Mouse (Mus musculus) liver, embryonic 13.5 days (tissue): Measurements from ENCODE around the gene Arhgef12. TPM values are rescaled to one million over a fixed set of nuclear protein-coding genes. Genes with fewer than 3 reads are reported as not detected.

Experiments used
- ATAC-seq: fragments of 200-750 bp; cut with Nextera tagmentation; 2 replicates; pipeline ENCODE4 v1.8.0; 2017; ENCODE audit warnings: low read depth, mild to moderate bottlenecking, moderate number of reproducible peaks, moderate library complexity
- DNase-seq: peaks from one replicate; pipeline ENCODE4 v3.0.0; 2022
- H3K27ac ChIP-seq: fragments of 300-500 bp; sonication (generic); 2 replicates; pipeline ENCODE4 v1.5.1; 2015; ENCODE audit warnings: moderate library complexity, mild to moderate bottlenecking, inconsistent platforms
- H3K27me3 ChIP-seq: fragments of 300-500 bp; sonication (generic); 2 replicates; pipeline ENCODE4 v1.6.1; 2015; ENCODE audit warnings: mild to moderate bottlenecking, inconsistent platforms
- H3K36me3 ChIP-seq: fragments of 300-500 bp; sonication (generic); 2 replicates; pipeline ENCODE4 v1.6.1; 2015; ENCODE audit warnings: mild to moderate bottlenecking, inconsistent platforms
- H3K4me1 ChIP-seq: fragments of 300-500 bp; sonication (generic); replicated peaks from 2 replicates; pipeline ENCODE4 v1.6.1; 2015; ENCODE audit warnings: inconsistent platforms
- H3K4me2 ChIP-seq: fragments of 300-500 bp; sonication (generic); 2 replicates; pipeline ENCODE4 v1.6.1; 2015; ENCODE audit warnings: inconsistent platforms, mild to moderate bottlenecking, moderate library complexity
- H3K4me3 ChIP-seq: fragments of 300-500 bp; sonication (generic); replicated peaks from 2 replicates; pipeline ENCODE4 v1.5.1; 2015; ENCODE audit warnings: mild to moderate bottlenecking, inconsistent platforms
- H3K9ac ChIP-seq: fragments of 300-500 bp; sonication (generic); 2 replicates; pipeline ENCODE4 v1.6.1; 2015; ENCODE audit warnings: mild to moderate bottlenecking, inconsistent platforms
- H3K9me3 ChIP-seq: fragments of 300-500 bp; sonication (generic); replicated peaks from 2 replicates; pipeline ENCODE4 v1.6.1; 2016; ENCODE audit warnings: inconsistent platforms
- WGBS: fragments of 180-500 bp; shearing (Covaris S2); methylation state at CpG from one replicate; pipeline ENCODE4 v1.1.7; 2015; ENCODE audit not compliant: insufficient replicate concordance; 5-methylcytosine and 5-hydroxymethylcytosine counted together
- polyA plus RNA-seq: library from polyadenylated mRNA; unstranded; fragments of >200 nt; fragmentation: Nextera tagmentation; extraction: Ambion mirVana; gene quantifications from 2 replicates; pipeline ENCODE4 v1.2.1, GENCODE M21; 2015

The Arhgef12 gene
- polyA plus RNA-seq, result 4.3 and 5.3 TPM in 2 replicates

DNA sequence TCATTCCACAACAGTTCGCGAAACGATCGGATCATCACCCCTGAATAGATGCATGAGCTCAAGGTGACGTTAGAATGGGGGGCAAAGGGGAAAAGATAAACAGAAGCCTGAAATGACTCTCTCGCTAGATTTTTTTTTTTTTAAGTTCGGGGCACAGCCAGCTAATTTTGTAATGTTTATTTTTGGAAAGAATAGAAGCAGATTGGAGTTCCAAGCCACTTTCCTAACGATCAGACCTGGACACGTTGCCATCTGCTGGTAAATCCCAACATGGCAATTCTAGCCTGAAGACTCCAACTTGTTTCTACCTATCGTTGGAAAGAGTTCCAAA is at the start of gene Arhgef12:
TSS of gene Arhgef12 (minus strand) at position 53 of the 331 bp plus-strand sequence.
- H3K4me3 ChIP-seq, result peak within 1 kb of the TSS; percentile 92
- H3K4me1 ChIP-seq, result peaks cover 50% of the 10 kb centered on the region
- peak within 1 kb of the TSS; percentile 77 for H3K4me2 ChIP-seq
- ATAC-seq (no peak), DNase-seq (no peak)
- peak within 1 kb of the TSS; percentile 98 for H3K27ac ChIP-seq
- 37% methylated on average over 10 of the region's 10 CpGs for WGBS
- no peaks in the 10 kb centered on the region for H3K36me3 ChIP-seq
- H3K27me3 ChIP-seq, result peaks cover 63% of the 10 kb centered on the region
- H3K9me3 ChIP-seq, result no peaks in the 10 kb centered on the region
- peak within 1 kb of the TSS; percentile 98 for H3K9ac ChIP-seq

DNA sequence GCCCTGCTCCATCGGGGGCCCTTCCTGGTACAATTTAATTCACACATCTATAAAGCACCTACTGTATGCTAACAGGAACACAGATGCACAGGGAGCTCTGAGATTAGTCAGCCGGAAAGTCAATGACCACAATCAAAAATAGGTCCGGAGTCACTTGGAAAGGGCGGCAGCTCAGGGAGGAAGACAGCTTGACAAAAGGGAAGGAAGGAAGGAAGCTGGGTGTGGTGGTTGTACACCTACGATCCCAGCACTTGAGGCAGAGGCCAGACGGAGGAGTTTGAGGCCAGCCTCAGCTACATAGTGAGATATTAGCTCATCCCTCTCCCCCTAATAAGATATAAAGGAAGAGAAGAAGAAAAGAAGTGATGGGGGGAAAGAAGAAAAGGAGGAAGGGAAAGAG is 48.9 kb upstream of the Arhgef12 start:
- 27% methylated on average over 6 of the region's 6 CpGs for WGBS
- no peaks in the 10 kb centered on the region for H3K4me1 ChIP-seq
- no peak for ATAC-seq

DNA sequence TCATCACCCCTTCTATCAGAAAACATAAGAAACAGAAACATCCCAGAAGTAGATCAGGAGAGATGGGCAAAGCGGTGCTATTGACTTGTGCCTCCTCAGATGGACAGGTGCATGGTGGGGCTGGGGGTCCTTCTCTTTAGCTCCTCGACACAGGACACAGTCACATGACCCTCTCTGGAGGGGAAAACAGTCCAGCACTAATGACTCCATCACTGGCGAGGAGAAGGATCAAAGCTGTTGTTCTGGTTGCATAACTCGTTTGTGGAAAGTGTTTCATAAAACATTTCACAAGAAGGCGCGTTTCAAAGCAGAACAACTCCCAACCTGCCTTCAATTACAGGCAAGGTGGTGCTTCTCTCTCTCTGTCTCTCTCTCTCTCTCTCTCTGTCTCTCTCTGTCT is 44.7 kb upstream of the Arhgef12 start:
- Histone ChIP-seq H3K36me3 (no peaks in the 10 kb centered on the region), H3K27me3 (peaks cover 10% of the 10 kb centered on the region), H3K4me3 (no peak overlapping the region), H3K4me1 (no peaks in the 10 kb centered on the region), H3K9me3 (no peaks in the 10 kb centered on the region), H3K9ac (no peak overlapping the region), H3K27ac (no peak overlapping the region), H3K4me2 (no peak overlapping the region)
- ATAC-seq (no peak), DNase-seq (no peak)
- 63% methylated on average over 6 of the region's 6 CpGs for WGBS

More for the DNA sequence above, 48.9 kb upstream of the Arhgef12 start:
- Histone ChIP-seq H3K4me3 (no peak overlapping the region), H3K4me2 (no peak overlapping the region), H3K27me3 (peaks cover 9% of the 10 kb centered on the region; the same call in 1 of the 2 replicates), H3K27ac (no peak overlapping the region), H3K36me3 (no peaks in the 10 kb centered on the region), H3K9me3 (no peaks in the 10 kb centered on the region), H3K9ac (no peak overlapping the region)
- DNase-seq, result no peak

DNA sequence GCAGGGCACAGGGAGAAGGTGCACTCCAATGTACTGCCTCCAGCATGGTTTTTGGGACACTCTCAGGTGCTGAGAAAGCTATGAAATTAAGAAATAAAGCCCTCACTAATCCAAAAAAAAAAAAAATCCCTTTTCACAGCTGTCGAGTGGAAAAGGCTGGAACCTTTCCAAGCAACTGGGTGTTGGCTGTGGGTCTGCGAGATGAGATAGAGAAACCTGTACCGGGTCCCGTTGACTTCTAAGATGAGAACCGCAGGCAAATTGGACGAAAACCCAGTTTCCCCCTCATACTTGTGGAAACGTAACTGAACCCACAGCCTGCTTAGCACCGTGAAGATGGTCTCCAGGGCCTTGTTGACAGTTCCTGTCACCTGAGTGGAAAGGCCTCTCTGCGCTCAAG is 43.9 kb upstream of the Arhgef12 start:
- Histone ChIP-seq H3K4me1 (no peaks in the 10 kb centered on the region), H3K9ac (no peak overlapping the region), H3K4me3 (no peak overlapping the region), H3K36me3 (no peaks in the 10 kb centered on the region), H3K27me3 (peaks cover 13% of the 10 kb centered on the region), H3K27ac (no peak overlapping the region), H3K9me3 (no peaks in the 10 kb centered on the region), H3K4me2 (no peak overlapping the region)
- WGBS, result 62% methylated on average over 9 of the region's 9 CpGs
- ATAC-seq, result no peak
- no peak for DNase-seq

DNA sequence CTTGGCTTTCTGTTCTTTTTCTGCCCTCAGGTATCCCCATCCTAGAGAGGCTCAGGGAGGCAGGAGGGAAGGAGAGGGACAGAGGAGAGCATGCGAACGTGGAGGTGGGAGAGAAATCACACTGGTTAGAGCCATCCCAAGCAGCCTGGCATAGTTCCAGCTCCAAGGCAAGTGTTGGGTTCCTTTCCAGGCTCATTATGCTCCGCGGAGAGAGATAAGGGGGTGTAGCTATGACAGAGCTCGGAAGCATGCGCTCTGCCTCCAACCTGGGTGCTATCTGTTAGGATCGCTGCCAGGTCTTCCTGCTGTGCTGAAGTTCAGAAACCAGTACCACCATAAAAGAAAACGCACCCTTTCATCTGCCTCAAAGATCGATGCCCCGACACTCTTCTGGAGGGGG is 43.0 kb upstream of the Arhgef12 start:
- DNase-seq, result no peak
- Histone ChIP-seq H3K36me3 (no peaks in the 10 kb centered on the region), H3K4me3 (no peak overlapping the region), H3K9ac (no peak overlapping the region), H3K27ac (no peak overlapping the region), H3K4me2 (no peak overlapping the region), H3K9me3 (no peaks in the 10 kb centered on the region), H3K27me3 (peaks cover 13% of the 10 kb centered on the region), H3K4me1 (no peaks in the 10 kb centered on the region)
- ATAC-seq, result no peak
- WGBS, result 29% methylated on average over 10 of the region's 10 CpGs

DNA sequence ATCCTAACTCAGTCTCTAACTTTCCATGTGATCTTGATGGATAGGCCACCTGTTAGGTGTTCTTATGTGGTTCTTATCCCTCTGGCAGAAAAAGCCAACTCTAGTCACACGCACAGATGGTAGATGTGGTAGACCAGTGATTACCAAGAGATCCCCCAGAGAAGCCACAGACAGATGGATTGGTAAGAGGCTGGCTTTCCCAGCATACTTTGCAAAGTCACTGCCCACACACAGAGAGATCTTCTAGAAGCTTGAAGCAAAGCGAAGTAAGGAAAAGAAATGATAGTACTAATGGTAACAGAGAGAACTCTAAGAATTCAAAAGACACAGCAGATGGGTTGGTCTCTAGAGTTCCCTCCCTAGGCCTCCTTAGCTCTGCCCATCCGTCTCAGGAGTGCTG is 42.5 kb upstream of the Arhgef12 start:
- ATAC-seq (no peak), DNase-seq (no peak)
- Histone ChIP-seq H3K9me3 (no peaks in the 10 kb centered on the region), H3K9ac (no peak overlapping the region), H3K4me2 (no peak overlapping the region), H3K4me1 (no peaks in the 10 kb centered on the region), H3K4me3 (no peak overlapping the region), H3K36me3 (no peaks in the 10 kb centered on the region), H3K27ac (no peak overlapping the region), H3K27me3 (peaks cover 13% of the 10 kb centered on the region)
- 69% methylated on average over 3 of the region's 3 CpGs for WGBS

DNA sequence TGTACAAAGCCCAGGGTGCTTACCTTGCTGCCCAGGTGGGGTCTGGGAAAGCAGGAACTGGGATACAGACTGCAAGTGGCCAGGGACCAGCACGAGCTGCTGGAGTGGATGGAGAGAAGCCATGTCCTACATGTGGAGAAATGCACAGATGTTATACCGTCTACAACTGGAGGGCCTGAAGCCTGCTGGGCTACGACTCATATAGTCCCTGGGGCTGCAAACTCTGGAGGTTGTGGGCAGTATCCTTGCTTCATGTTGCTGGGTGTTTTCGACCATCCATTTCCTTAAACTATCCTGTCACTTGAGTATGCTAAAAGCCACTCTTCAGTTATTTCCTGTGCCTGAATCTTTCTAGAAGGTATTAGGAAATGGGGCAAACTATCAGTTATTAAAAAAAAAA is 38.2 kb upstream of the Arhgef12 start:
- H3K4me2 ChIP-seq, result no peak overlapping the region
- H3K27me3 ChIP-seq, result peaks cover 10% of the 10 kb centered on the region
- no peak overlapping the region for H3K27ac ChIP-seq
- 51% methylated on average over 4 of the region's 4 CpGs for WGBS
- no peaks in the 10 kb centered on the region for H3K36me3 ChIP-seq
- H3K4me3 ChIP-seq, result no peak overlapping the region
- no peak for ATAC-seq
- no peak for DNase-seq
- no peak overlapping the region for H3K9ac ChIP-seq
- no peaks in the 10 kb centered on the region for H3K4me1 ChIP-seq
- no peaks in the 10 kb centered on the region for H3K9me3 ChIP-seq

DNA sequence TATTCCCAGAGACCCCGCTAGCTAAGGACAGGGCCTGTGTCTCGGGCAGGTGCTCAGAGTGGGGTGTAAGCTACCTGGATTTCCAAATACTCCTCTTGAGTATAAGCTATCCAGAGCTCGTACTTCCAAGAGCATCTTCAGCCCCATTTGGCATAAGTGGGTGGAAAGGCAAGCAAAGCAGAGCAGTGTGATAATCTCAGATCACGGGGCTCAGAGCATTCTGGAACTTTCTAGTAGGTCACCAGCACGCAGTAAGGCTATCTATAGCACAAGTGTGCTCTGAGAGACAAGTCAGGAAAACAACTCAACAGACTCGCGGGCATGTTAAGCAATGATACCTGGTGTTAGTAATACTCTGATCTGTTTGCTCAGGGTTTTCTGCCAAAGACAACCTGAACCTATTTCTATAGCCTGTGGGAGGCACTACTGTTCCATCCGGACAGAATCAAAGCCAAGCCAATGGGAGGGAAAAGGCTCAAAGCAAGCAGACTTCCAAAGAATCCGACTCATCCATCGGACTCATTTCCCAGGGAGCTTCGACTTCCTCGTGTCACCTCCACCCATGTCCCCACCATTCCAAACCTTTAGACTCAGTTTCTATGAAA is 37.3 kb upstream of the Arhgef12 start:
- Histone ChIP-seq H3K9ac (no peak overlapping the region), H3K27ac (no peak overlapping the region), H3K27me3 (peaks cover 15% of the 10 kb centered on the region), H3K36me3 (no peaks in the 10 kb centered on the region), H3K4me1 (no peaks in the 10 kb centered on the region), H3K4me2 (no peak overlapping the region), H3K9me3 (no peaks in the 10 kb centered on the region), H3K4me3 (no peak overlapping the region)
- 47% methylated on average over 12 of the region's 12 CpGs for WGBS
- ATAC-seq (no peak), DNase-seq (no peak)

DNA sequence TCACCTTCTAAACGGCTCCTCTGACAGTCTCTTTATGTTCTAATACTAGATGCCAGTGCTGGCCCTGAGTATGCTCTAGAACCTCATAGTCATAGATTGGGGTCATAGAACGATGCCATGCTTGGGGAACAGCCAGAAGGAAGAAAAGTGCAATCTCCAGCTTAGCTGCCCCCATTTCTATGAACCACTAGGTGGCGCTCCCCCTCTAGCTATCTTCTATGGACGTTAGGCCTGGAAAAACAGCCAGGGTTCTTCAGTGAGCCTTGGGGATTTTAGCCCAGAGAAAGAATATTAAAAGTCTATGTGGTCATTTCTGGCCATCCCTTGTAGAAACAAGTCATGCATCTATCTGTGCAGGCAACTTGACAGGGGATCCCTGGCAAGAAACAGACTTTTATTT is 34.8 kb upstream of the Arhgef12 start:
- peaks cover 28% of the 10 kb centered on the region; the same call in 1 of the 2 replicates for H3K27me3 ChIP-seq
- no peak overlapping the region for H3K9ac ChIP-seq
- no peak overlapping the region for H3K4me3 ChIP-seq
- DNase-seq, result peak; percentile 15
- no peak overlapping the region for H3K27ac ChIP-seq
- no peak overlapping the region for H3K4me2 ChIP-seq
- no peaks in the 10 kb centered on the region for H3K9me3 ChIP-seq
- 6% methylated on average over 4 of the region's 4 CpGs for WGBS
- H3K4me1 ChIP-seq, result no peaks in the 10 kb centered on the region
- ATAC-seq, result no peak
- H3K36me3 ChIP-seq, result no peaks in the 10 kb centered on the region

DNA sequence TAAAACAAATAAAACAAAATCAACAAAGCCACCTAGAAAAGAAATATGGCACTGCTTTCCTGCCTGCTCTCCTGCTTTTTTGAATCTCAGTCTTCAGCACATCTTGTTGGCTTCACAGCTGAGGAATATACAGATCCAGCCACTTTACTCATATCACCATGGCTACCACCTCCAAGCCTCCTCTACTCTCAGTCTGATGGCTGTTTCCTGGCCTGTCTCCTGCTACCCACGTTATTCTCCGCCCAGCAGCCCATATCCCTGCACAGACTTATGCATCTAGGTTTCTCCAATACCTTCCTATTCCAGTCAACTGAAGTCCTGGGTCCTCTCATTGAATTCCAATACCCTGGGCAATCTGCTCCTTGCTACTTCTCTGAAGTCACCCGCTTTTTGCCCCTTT is 26.5 kb upstream of the Arhgef12 start:
- H3K9me3 ChIP-seq, result no peaks in the 10 kb centered on the region
- H3K27me3 ChIP-seq, result peaks cover 25% of the 10 kb centered on the region
- DNase-seq (no peak), ATAC-seq (no peak)
- H3K27ac ChIP-seq, result no peak overlapping the region
- 55% methylated on average over 3 of the region's 3 CpGs for WGBS
- H3K4me1 ChIP-seq, result peaks cover 13% of the 10 kb centered on the region
- no peak overlapping the region for H3K4me3 ChIP-seq
- no peak overlapping the region for H3K4me2 ChIP-seq
- no peaks in the 10 kb centered on the region for H3K36me3 ChIP-seq
- H3K9ac ChIP-seq, result no peak overlapping the region

DNA sequence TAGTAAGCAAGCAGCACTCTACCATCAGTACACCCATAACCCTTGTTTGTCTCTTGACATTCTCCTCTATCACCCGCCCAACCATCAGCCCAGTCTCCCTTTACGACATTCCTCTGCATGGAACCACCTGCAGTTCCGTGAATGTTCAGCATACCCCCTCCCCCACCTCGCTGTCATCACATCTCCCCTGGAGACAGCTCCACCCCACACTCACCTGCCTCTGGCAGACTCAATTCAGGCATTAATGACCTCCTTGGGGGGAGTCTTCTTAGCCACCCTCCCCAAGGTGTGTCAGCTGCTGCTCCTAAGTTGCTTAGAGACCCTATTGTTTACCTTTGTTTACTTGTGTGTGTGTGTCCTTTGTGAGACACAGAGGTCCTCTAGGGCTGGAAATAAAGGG is 25.3 kb upstream of the Arhgef12 start:
- peaks cover 13% of the 10 kb centered on the region for H3K4me1 ChIP-seq
- no peak overlapping the region for H3K9ac ChIP-seq
- no peaks in the 10 kb centered on the region for H3K36me3 ChIP-seq
- 22% methylated on average over 4 of the region's 4 CpGs for WGBS
- no peak overlapping the region for H3K4me2 ChIP-seq
- no peak for DNase-seq
- peaks cover 27% of the 10 kb centered on the region for H3K27me3 ChIP-seq
- H3K9me3 ChIP-seq, result no peaks in the 10 kb centered on the region
- no peak overlapping the region for H3K27ac ChIP-seq
- no peak overlapping the region for H3K4me3 ChIP-seq
- no peak for ATAC-seq

DNA sequence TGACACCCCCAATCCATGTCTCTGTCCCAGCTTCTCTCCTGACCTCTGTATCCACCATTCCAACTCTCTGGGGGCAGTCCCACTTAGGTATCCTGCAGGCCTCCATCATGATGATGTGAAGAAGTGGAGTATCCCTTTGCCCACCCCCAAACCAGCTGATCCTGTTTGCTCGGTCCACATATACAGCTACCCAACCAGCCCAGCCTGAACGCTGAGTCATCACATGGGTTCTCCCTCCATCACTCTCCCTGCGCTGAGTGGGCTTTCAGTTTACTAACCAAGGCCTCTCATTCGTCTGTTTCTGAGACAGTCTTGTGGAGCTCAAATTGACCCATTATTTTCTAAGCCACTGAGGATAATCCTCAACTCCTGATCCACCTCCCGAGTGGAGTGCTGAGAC is 24.9 kb upstream of the Arhgef12 start:
- Histone ChIP-seq H3K4me1 (peaks cover 13% of the 10 kb centered on the region), H3K9ac (no peak overlapping the region), H3K27ac (no peak overlapping the region), H3K9me3 (no peaks in the 10 kb centered on the region), H3K4me3 (no peak overlapping the region), H3K4me2 (no peak overlapping the region), H3K27me3 (peaks cover 30% of the 10 kb centered on the region), H3K36me3 (no peaks in the 10 kb centered on the region)
- WGBS, result 55% methylated on average over 5 of the region's 5 CpGs
- ATAC-seq (no peak), DNase-seq (no peak)
